Mouse (Mus musculus) lung, postnatal 0 days (tissue): ENCODE results near the gene Rgs6. TPM values are rescaled to one million over a fixed set of nuclear protein-coding genes. Genes with fewer than 3 reads are reported as not detected.
A peak's percentile ranks its signal among the peaks of the same experiment; 100 is the strongest.

Experiments used
- ATAC-seq: fragments of 200-750 bp; cut with Nextera tagmentation; 2 replicates; pipeline ENCODE4 v1.8.0; 2017; ENCODE audit warnings: moderate library complexity
- DNase-seq: peaks from one replicate; pipeline ENCODE4 v3.0.0-alpha.2; 2016; ENCODE audit warnings: low spot score
- H3K27ac ChIP-seq: fragments of 300-500 bp; sonication (generic); 2 replicates; pipeline ENCODE4 v1.5.1; 2014; ENCODE audit warnings: antibody characterized with exemption, mild to moderate bottlenecking, low read length, mixed read lengths
- H3K27me3 ChIP-seq: fragments of 300-500 bp; sonication (generic); replicated peaks from 2 replicates; pipeline ENCODE4 v1.6.1; 2014; ENCODE audit warnings: low read length, mixed read lengths; ENCODE audit not compliant: insufficient read depth
- H3K36me3 ChIP-seq: fragments of 300-500 bp; sonication (generic); 2 replicates; pipeline ENCODE4 v1.6.1; 2014; ENCODE audit warnings: low read length, mixed read lengths; ENCODE audit not compliant: insufficient read depth
- H3K4me1 ChIP-seq: fragments of 300-500 bp; sonication (generic); 2 replicates; pipeline ENCODE4 v1.6.1; 2014; ENCODE audit warnings: antibody characterized with exemption, low read depth, low read length, mixed read lengths; ENCODE audit not compliant: insufficient read depth
- H3K4me2 ChIP-seq: fragments of 300-500 bp; sonication (generic); replicated peaks from 2 replicates; pipeline ENCODE4 v1.6.1; 2014; ENCODE audit warnings: low read depth, mild to moderate bottlenecking, low read length, moderate library complexity, mixed read lengths
- H3K4me3 ChIP-seq: fragments of 300-500 bp; sonication (generic); 2 replicates; pipeline ENCODE4 v1.5.1; 2014; ENCODE audit warnings: low read depth, low read length
- H3K9ac ChIP-seq: fragments of 300-500 bp; sonication (generic); replicated peaks from 2 replicates; pipeline ENCODE4 v1.6.1; 2014; ENCODE audit warnings: low read depth, mild to moderate bottlenecking
- H3K9me3 ChIP-seq: fragments of 300-500 bp; sonication (generic); 2 replicates; pipeline ENCODE4 v1.6.1; 2016; ENCODE audit warnings: low read length, mixed read lengths
- CTCF ChIP-seq: IDR thresholded peaks from 2 replicates; pipeline ENCODE4 v1.5.1; 2016; ENCODE audit warnings: antibody characterized with exemption, mild to moderate bottlenecking
- EP300 ChIP-seq: IDR thresholded peaks from 2 replicates; pipeline ENCODE4 v1.6.1; 2016; ENCODE audit warnings: antibody characterized with exemption, mild to moderate bottlenecking, control low read depth
- WGBS: fragments of 180-500 bp; shearing (Covaris S2); extraction: QIAGEN DNeasy Blood & Tissue Kit; methylation state at CpG from one replicate; pipeline ENCODE4 v1.1.7; 2014; 5-methylcytosine and 5-hydroxymethylcytosine counted together
- polyA plus RNA-seq: library from polyadenylated mRNA; unstranded; fragments of >200 nt; fragmentation: Nextera tagmentation; extraction: Ambion mirVana; gene quantifications from 2 replicates; pipeline ENCODE4 v1.2.1, GENCODE M21; 2015

Rgs6 gene
- polyA plus RNA-seq, 1 experiment from 2014 or later = 2.6 TPM

GRCm38 (mm10) chr12:83109486-83109885 lies 521.4 kb downstream of the Rgs6 start:
- Histone ChIP-seq H3K4me1 (no peaks in the 10 kb centered on the region), H3K4me3 (no peak overlapping the region), H3K36me3 (no peaks in the 10 kb centered on the region), H3K27ac (no peak overlapping the region), H3K9ac (no peak overlapping the region), H3K27me3 (no peaks in the 10 kb centered on the region), H3K4me2 (no peak overlapping the region), H3K9me3 (no peaks in the 10 kb centered on the region)
- no peak for DNase-seq
- 83% methylated on average over 4 of the region's 4 CpGs for WGBS
- ATAC-seq = no peak
- TF ChIP-seq EP300 = no peak
- no peak for TF ChIP-seq CTCF

GRCm38 (mm10) chr12:83109891-83110630 lies 522.0 kb downstream of the Rgs6 start:
- 64% methylated on average over 11 of the region's 11 CpGs for WGBS
- Histone ChIP-seq H3K4me1 (no peaks in the 10 kb centered on the region), H3K4me3 (no peak overlapping the region), H3K27me3 (no peaks in the 10 kb centered on the region), H3K36me3 (no peaks in the 10 kb centered on the region), H3K9ac (no peak overlapping the region), H3K27ac (no peak overlapping the region), H3K4me2 (no peak overlapping the region), H3K9me3 (no peaks in the 10 kb centered on the region)
- TF ChIP-seq CTCF (no peak), EP300 (no peak)
- DNase-seq (no peak), ATAC-seq (no peak)

GRCm38 (mm10) chr12:83110711-83111110 lies 522.6 kb downstream of the Rgs6 start:
- H3K4me3 ChIP-seq = no peak overlapping the region
- H3K9me3 ChIP-seq = no peaks in the 10 kb centered on the region
- no peaks in the 10 kb centered on the region for H3K36me3 ChIP-seq
- no peak for TF ChIP-seq CTCF
- no peak for TF ChIP-seq EP300
- H3K4me1 ChIP-seq = no peaks in the 10 kb centered on the region
- H3K27ac ChIP-seq = no peak overlapping the region
- H3K27me3 ChIP-seq = no peaks in the 10 kb centered on the region
- DNase-seq (no peak), ATAC-seq (no peak)
- no peak overlapping the region for H3K4me2 ChIP-seq
- WGBS = 50% methylated on average over 3 of the region's 3 CpGs
- no peak overlapping the region for H3K9ac ChIP-seq

- Histone ChIP-seq H3K4me3 (no peak overlapping the region), H3K36me3 (no peaks in the 10 kb centered on the region), H3K4me2 (no peak overlapping the region), H3K4me1 (no peaks in the 10 kb centered on the region), H3K9me3 (no peaks in the 10 kb centered on the region), H3K27ac (no peak overlapping the region), H3K9ac (no peak overlapping the region), H3K27me3 (no peaks in the 10 kb centered on the region)
- ATAC-seq (no peak), DNase-seq (no peak)
- 89% methylated on average over 5 of the region's 5 CpGs for WGBS
- TF ChIP-seq EP300 (no peak), CTCF (peak; percentile 49)
Observed at GRCm38 (mm10) chr12:83112283-83112682, 524.2 kb downstream of the Rgs6 start.

- Histone ChIP-seq H3K27me3 (no peaks in the 10 kb centered on the region), H3K9me3 (no peaks in the 10 kb centered on the region), H3K27ac (no peak overlapping the region), H3K4me1 (no peaks in the 10 kb centered on the region), H3K4me3 (no peak overlapping the region), H3K4me2 (no peak overlapping the region), H3K9ac (no peak overlapping the region), H3K36me3 (no peaks in the 10 kb centered on the region)
- DNase-seq = no peak
- no peak for ATAC-seq
- 60% methylated on average over 6 of the region's 6 CpGs for WGBS
- TF ChIP-seq CTCF (no peak), EP300 (no peak)
Observed at GRCm38 (mm10) chr12:83112901-83113628, 525.0 kb downstream of the Rgs6 start.

GRCm38 (mm10) chr12:83113971-83114370 lies 525.9 kb downstream of the Rgs6 start:
- Histone ChIP-seq H3K4me3 (no peak overlapping the region), H3K4me2 (no peak overlapping the region), H3K4me1 (no peaks in the 10 kb centered on the region), H3K27ac (no peak overlapping the region), H3K9me3 (no peaks in the 10 kb centered on the region), H3K9ac (no peak overlapping the region), H3K36me3 (no peaks in the 10 kb centered on the region), H3K27me3 (no peaks in the 10 kb centered on the region)
- no peak for ATAC-seq
- TF ChIP-seq CTCF = no peak
- DNase-seq = no peak
- WGBS = 43% methylated on average over 3 of the region's 3 CpGs
